Mouse (Mus musculus) erythroblast, adult 5-6 weeks (primary cell): ENCODE measurements at regions not wholly inside any gene's neighbourhood (a gene's known extent, or its start where the extent isn't known, plus 50 kb on each side); places are given as distances from the start of the nearest gene placed in this dataset.

ENCODE experiments used
- ATAC-seq: replicated peaks from 2 replicates; pipeline ENCODE4 v1.8.0; 2016; ENCODE audit warnings: moderate number of reproducible peaks, mild to moderate bottlenecking, moderate TSS enrichment, inconsistent platforms; ENCODE audit not compliant: poor library complexity, low FRiP score, severe bottlenecking

DNA sequence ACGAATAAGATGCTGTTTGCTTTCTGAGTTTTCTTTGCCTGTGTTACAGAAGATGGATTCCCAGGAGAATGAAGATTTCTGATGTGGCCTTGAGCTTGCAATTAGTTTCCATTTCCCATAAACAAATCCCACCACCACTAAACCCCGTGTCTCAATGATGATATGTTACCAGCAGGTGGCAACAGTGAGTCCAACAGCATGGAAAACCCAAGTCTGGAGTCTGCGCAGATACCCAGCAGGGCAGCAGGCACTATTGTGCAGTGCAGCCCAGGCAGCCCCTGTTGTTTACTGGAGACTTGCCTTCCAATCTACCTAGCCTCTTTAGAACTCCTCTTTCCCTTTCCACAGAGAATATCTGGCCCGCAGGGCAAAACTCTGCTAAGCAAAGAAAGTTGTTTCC lies 62.7 kb downstream of the Bmp2 start:
- peak; percentile 65 for ATAC-seq

GRCm38 (mm10) chr2:133615299-133615698 lies 63.3 kb downstream of the Bmp2 start:
- ATAC-seq = no peak

- no peak for ATAC-seq
These were observed 65.4 kb downstream of the Bmp2 start for GRCm38 (mm10) chr2:133617317-133617835.

DNA sequence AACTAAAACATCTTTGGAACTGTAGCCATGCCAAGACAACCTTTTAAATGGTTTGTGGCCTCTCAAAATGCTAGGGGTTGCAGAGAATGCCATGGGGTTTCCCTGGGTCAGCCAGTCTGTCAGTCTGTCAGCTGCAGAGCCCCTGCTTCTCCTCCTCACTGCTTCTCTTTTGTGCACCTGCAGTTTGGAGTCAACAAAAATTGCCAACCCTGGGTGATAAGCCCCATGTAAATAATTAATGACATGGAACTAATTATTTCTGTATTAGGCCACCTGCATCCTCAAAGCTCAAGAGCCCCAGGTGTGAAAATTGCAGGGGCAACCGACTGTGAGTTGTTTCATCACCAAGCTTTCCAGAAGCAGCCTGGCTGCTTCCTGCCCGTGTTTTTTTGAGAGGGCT lies 70.6 kb downstream of the Bmp2 start:
- ATAC-seq = no peak

- ATAC-seq = no peak
These were observed 73.6 kb downstream of the Bmp2 start for GRCm38 (mm10) chr2:133625542-133625941.

- no peak for ATAC-seq
These were observed 76.9 kb downstream of the Bmp2 start for GRCm38 (mm10) chr2:133628874-133629273.

- ATAC-seq = no peak
These were observed 83.5 kb downstream of the Bmp2 start for GRCm38 (mm10) chr2:133635434-133635833.

DNA sequence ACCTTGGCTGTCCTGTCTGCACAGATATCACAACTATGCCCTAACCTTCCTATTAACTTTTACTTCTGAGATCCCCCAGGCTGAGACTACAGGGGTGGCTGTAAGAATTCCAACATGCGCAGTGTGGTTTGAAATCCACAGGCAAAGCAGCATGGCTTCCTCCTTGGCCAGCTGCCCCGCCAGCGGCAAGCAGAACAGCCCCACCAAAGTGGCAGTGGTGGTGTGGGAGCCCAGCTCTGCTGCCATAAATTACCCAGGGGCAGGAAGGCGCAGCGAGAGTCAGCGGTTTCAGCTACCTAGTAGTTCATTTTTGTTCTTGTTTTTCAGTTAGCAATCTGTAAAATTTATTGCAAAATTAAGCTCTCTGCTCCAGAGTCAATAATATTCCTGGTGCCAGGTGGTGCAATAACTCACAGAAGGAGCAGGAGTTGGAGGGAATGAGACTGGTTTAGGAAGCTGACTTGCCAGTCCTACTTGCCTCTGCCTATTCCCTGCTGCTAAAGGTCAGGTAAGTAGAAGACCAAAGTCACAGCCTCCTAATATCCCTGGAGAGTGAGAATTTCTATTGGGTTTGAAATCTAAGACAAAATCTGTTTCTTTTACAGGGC lies 98.0 kb downstream of the Bmp2 start:
- no peak for ATAC-seq

DNA sequence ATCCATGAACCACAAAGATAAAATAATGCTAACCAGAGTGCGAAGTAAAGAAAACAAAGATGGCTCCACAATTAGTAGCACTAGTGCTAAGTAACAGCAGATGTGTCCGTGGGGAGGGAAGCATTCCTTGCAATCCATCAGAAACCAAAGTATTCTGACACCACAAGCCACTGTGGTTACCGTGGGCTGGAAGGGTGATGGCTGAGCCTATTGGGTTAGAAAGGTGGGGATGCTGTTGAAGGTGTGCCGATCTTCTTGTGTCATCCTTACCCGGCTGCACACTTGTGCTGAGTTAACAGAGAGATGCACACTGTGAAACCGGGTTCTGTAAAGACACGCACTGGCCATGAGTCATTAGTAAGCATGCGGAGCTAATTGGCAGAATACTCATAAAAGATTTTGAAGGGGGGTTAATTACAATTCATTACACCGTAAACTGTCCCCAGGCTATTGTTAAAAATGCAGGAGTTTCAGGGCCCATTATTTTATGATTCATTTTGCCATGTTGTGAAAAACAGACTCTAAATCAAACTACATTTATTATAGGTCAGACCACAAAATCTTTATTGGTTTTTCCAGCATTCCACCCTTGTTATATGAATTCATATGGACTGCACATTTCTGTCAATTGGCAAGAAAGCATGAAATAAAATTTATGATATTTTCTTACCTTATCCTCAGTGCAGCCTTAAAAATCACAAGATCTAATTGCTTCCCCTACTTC lies 114.5 kb downstream of the Bmp2 start:
- ATAC-seq = no peak

DNA sequence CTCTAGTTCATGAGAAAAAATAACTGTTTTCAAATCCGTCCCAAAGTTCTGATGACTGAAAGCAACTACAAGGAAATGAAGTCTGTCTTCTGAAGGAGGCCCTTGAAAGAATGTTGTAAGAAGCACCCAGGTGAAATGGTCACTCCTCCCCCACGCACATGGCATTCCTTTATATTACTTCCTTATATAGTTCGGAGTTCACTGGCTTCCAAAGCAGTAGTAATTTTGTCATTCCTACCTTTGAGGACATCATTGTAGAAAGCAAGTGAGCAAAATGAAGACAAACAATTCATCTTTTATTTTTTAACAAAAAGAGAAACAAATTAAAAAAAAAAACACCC lies 115.1 kb downstream of the Bmp2 start:
- no peak for ATAC-seq

DNA sequence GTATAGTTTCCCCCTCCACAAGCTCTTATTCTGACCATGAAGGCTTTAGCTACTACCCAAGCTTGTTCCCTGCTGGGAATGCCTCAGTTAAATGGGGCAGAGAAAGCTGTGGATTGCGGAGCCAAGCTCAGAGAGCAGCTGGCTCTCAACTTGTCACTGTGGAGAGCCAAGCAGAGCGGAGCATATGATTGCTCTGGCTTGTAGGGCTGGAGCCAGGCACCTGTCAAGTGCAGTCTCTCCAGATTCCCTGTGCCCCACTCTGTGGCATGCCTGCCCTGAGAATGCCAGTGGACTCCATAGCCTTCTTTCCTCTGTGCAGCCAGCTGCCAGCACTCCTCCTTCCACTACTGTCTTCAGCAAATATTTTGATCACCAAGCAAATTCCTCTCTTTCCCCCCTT lies 117.9 kb downstream of the Bmp2 start:
- no peak for ATAC-seq

GRCm38 (mm10) chr2:133671528-133671927 lies 119.6 kb downstream of the Bmp2 start:
- no peak for ATAC-seq

DNA sequence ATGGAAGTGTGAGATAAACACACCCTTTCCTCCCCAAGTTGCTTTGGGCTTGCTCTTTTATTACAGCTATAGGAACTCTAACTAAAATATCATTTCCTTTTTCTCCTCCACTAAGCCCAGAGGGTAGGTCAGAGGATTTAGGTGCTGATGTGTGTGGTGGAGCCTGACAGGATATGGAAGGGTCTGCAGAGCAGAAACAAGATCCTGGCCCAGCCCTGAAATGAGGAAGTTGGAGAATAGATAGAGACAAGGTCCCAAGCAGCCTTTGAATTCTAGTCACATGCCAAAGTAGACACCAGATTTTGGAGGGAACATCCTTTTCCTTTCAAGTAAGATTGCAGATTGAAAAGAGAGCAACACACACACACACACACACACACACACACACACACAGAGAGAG lies 132.4 kb downstream of the Bmp2 start:
- ATAC-seq = no peak

GRCm38 (mm10) chr2:133688121-133688787 lies 136.3 kb downstream of the Bmp2 start:
- ATAC-seq = peak; percentile 95

GRCm38 (mm10) chr2:133688788-133689155 lies 136.8 kb downstream of the Bmp2 start:
- peak; percentile 56; the same call in 1 of the 2 replicates for ATAC-seq

DNA sequence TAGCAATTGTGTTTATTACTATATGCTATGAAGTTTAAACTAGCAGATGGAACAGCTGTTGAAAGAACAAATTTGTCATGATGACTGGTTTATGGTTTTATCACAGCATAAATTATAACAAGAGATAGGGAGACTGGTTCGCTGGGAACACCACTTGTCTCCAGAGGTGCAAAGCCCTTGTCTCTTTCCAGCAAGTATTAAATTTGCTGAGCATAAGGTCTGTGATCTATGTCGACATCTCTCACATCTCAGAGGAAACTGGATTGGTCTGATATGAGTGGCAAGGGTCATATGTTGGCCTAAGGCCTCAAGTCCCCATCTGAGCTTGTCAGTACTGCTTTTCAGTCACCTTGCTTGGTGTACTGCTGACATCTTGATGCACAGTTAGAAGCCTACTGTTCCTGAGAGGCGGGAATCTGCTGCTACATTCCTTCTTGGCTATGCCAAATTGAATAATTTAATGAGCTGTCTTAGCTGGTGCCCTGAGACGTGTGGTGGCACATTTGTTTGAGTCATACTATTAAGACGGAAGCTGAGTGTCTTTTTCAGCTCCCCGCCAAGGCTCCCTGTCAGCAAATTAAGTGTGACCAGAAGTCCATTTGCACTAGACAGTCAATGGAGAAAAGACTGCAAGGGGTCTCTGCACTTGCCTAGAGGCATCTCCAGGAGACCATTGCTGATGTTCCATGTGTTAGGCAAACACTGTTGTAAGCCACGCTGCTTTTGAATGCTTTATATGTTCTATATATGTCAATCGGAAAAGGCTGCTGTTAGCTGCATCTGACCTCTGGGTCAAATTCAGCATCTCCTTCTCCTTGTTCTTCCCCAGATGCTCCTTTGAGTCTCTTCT lies 157.0 kb downstream of the Bmp2 start:
- no peak for ATAC-seq

- no peak for ATAC-seq
These were observed 164.3 kb downstream of the Bmp2 start for GRCm38 (mm10) chr2:133716243-133716642.

- no peak for ATAC-seq
These were observed 165.1 kb downstream of the Bmp2 start for GRCm38 (mm10) chr2:133717076-133717475.

GRCm38 (mm10) chr2:133724310-133724709 lies 172.4 kb downstream of the Bmp2 start:
- ATAC-seq = no peak

GRCm38 (mm10) chr2:133724757-133725156 lies 172.8 kb downstream of the Bmp2 start:
- ATAC-seq = no peak
